Mouse (Mus musculus) C2C12 (cell line): Measurements from ENCODE around the gene Wdfy3. TPM values are rescaled to one million over a fixed set of nuclear protein-coding genes. Genes with fewer than 3 reads are reported as not detected.

Experiments used
- H3K27me3 ChIP-seq: one replicate; pipeline ENCODE4 v1.6.1; 2011; ENCODE audit not compliant: control insufficient read depth, insufficient read depth, insufficient read length
- H3K36me3 ChIP-seq: one replicate; pipeline ENCODE4 v1.6.1; 2011; ENCODE audit not compliant: control insufficient read depth, insufficient read depth
- H3K4me3 ChIP-seq: one replicate; pipeline ENCODE4 v1.5.1; 2011; ENCODE audit warnings: mild to moderate bottlenecking, control low read depth; ENCODE audit not compliant: poor library complexity, insufficient read depth, severe bottlenecking
- H3K79me2 ChIP-seq: one replicate; pipeline ENCODE4 v1.6.1; 2011; ENCODE audit not compliant: control insufficient read depth, insufficient read depth
- H3K79me3 ChIP-seq: one replicate; pipeline ENCODE4 v1.6.1; 2011; ENCODE audit warnings: low read depth, control low read depth
- H3ac ChIP-seq: one replicate; pipeline ENCODE3; 2011; ENCODE audit warnings: low read depth; ENCODE audit not compliant: control insufficient read depth, insufficient read length
- CEBPB ChIP-seq: IDR thresholded peaks from one replicate; pipeline ENCODE4 v1.6.1; 2011; ENCODE audit warnings: low read depth, mild to moderate bottlenecking, control low read depth, moderate library complexity
- CTCF ChIP-seq: IDR thresholded peaks from one replicate; pipeline ENCODE4 v1.5.1; 2011; ENCODE audit not compliant: control insufficient read depth, insufficient read depth, insufficient read length
- FOSL1 ChIP-seq: IDR thresholded peaks from one replicate; pipeline ENCODE4 v1.8.0; 2011; ENCODE audit warnings: mild to moderate bottlenecking, low read length; ENCODE audit not compliant: poor library complexity, insufficient read depth, severe bottlenecking
- MAX ChIP-seq: IDR thresholded peaks from one replicate; pipeline ENCODE4 v1.6.1; 2011; ENCODE audit warnings: mild to moderate bottlenecking, control low read depth
- MYOD1 ChIP-seq: IDR thresholded peaks from one replicate; pipeline ENCODE4 v1.6.1; 2011; ENCODE audit warnings: low read depth; ENCODE audit not compliant: control insufficient read depth, insufficient read length
- MYOG ChIP-seq: IDR thresholded peaks from one replicate; pipeline ENCODE4 v1.6.1; 2011; ENCODE audit not compliant: control insufficient read depth, insufficient read length; ENCODE audit errors: extremely low read depth
- USF1 ChIP-seq: IDR thresholded peaks from one replicate; pipeline ENCODE4 v1.6.1; 2011; ENCODE audit warnings: low read depth, mild to moderate bottlenecking, control low read depth, moderate library complexity
- polyA plus RNA-seq: library from polyadenylated mRNA; unstranded; fragments of >200 nt; fragmentation: generic; extraction: Trizol; gene quantifications from one replicate; pipeline ENCODE4 v1.2.1, GENCODE M21; 2012; ENCODE audit warnings: missing spikeins

The Wdfy3 gene
- polyA plus RNA-seq, 1 experiment: 10.7 TPM

- Histone ChIP-seq H3ac (no peak overlapping the region), H3K27me3 (no peaks in the 10 kb centered on the region), H3K36me3 (peaks cover 41% of the 10 kb centered on the region), H3K4me3 (no peak overlapping the region), H3K79me3 (no peaks in the 10 kb centered on the region), H3K79me2 (peaks cover 4% of the 10 kb centered on the region)
- no peak for TF ChIP-seq USF1
- TF ChIP-seq MAX: no peak
- no peak for TF ChIP-seq FOSL1
- no peak for TF ChIP-seq CTCF
- no peak for TF ChIP-seq MYOG
- TF ChIP-seq MYOD1: no peak
- TF ChIP-seq CEBPB: no peak
Observed at GRCm38 (mm10) chr5:101958941-101959340, 110.8 kb downstream of the Wdfy3 start.

DNA sequence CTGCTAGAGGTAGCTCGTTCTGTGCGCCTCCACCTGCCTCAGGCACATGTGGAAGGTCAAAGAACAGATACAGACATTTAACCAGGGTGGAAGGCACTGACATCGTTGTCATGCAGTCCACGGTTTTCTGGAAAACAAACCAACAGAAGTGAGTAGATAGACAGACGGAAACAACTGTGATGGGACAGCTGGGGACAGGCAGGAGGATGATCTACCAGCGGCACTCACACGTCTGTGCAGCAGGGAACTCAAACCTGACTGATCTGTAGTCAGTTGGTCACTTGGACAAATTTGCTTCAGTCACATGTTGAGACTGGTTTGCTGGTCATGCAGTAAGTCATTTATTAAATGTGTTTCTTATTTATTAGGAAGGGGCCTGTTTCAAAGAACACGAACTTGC, 112.3 kb downstream of the Wdfy3 start:
- Histone ChIP-seq H3K4me3 (no peak overlapping the region), H3K79me2 (no peaks in the 10 kb centered on the region), H3K27me3 (no peaks in the 10 kb centered on the region), H3ac (no peak overlapping the region), H3K79me3 (no peaks in the 10 kb centered on the region), H3K36me3 (peaks cover 36% of the 10 kb centered on the region)
- TF ChIP-seq MYOD1 (no peak), MAX (no peak), USF1 (no peak)

DNA sequence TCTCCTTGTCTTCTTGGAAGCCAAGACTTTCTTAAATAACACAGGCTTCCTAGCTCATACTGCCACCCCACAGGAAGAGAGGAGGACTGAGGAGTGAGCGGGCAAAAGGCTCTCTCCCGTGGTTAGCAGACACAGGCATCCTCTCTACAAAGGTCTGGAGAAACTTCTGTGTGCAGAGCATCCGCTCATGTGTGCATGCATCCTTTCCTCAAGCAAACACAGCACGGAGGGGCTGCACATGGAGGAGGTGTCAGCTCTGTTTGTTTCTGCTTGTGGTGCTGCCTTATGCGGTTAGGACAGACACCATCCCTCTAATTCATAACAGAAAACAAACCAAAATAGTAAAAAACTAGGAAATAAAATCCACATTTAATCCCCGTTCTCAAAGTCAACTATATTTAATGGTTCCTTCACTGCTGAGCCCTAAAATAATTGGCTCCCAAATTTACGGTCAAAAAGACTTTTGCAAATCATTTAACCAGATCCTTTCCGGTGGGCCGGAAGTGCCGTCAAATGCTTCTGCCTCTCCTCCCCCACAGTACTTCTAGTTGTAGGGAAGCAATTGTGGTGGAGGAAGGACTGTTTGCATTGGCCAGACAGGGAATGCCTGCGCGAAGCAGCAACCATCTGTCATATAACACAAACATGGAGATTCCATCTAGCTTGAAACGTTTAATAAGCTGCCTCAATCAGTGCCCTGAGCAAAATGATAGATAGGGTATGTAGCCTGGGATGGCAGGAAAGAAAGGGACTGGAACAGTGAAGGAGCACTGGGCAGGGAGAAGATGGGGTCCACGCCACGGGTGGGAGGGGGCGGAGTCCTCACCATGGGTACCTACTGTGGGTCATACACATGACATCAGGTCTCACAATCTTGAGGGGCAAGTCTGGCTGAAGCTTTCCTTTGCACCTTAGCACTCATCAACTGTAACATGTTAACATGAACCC, 115.1 kb downstream of the Wdfy3 start:
- H3ac ChIP-seq: no peak overlapping the region
- no peaks in the 10 kb centered on the region for H3K27me3 ChIP-seq
- no peak overlapping the region for H3K4me3 ChIP-seq
- H3K36me3 ChIP-seq: peaks cover 29% of the 10 kb centered on the region
- H3K79me3 ChIP-seq: no peaks in the 10 kb centered on the region
- TF ChIP-seq USF1 (no peak), FOSL1 (no peak), MAX (no peak)
- H3K79me2 ChIP-seq: no peaks in the 10 kb centered on the region

DNA sequence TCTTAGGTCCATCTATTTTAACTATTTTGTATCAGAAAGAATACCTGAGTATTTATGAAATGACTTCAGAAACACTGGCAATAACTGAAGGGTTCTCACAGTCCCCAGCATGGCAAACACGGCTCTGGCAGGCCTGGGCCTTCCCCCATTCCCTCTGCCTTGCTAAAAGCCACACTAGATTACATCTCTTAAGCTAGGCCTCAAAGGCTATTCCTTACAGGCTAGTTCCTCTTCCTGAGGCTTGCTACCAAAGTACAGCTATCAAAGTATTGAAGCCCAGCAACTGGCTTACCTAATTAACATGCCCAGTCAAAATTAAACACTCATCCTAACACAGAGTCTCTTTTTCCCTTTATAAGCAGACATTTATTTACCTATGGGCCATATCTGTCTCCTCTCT, 117.8 kb downstream of the Wdfy3 start:
- Histone ChIP-seq H3ac (no peak overlapping the region), H3K4me3 (no peak overlapping the region), H3K36me3 (peaks cover 47% of the 10 kb centered on the region), H3K79me3 (no peaks in the 10 kb centered on the region), H3K27me3 (no peaks in the 10 kb centered on the region), H3K79me2 (no peaks in the 10 kb centered on the region)
- no peak for TF ChIP-seq CTCF

DNA sequence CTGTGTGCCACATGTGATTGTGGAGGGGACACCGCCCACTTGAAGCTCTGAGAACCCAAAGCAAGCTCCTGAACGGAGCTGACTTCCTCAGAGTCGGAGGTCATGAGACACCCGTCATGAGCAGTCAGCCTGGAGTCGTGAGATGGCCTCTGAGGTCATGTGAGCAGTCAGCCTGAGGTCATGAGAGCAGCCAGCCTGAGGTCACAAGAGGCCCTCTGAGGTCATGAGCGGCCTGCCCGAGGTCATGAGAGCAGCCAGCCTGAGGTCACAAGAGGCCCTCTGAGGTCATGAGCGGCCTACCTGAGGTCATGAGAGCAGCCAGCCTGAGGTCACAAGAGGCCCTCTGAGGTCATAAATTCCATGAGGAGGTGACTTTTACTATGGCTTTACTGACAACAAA, 120.4 kb downstream of the Wdfy3 start:
- TF ChIP-seq FOSL1: no peak
- TF ChIP-seq CEBPB: no peak
- no peak for TF ChIP-seq MYOD1
- no peak for TF ChIP-seq MAX
- no peak for TF ChIP-seq CTCF
- Histone ChIP-seq H3K79me3 (no peaks in the 10 kb centered on the region), H3K4me3 (no peak overlapping the region), H3K79me2 (no peaks in the 10 kb centered on the region), H3K36me3 (peaks cover 36% of the 10 kb centered on the region), H3ac (no peak overlapping the region), H3K27me3 (no peaks in the 10 kb centered on the region)

GRCm38 (mm10) chr5:101948641-101949040, 121.1 kb downstream of the Wdfy3 start:
- H3ac ChIP-seq: no peak overlapping the region
- no peaks in the 10 kb centered on the region for H3K79me2 ChIP-seq
- H3K36me3 ChIP-seq: peaks cover 41% of the 10 kb centered on the region
- H3K27me3 ChIP-seq: no peaks in the 10 kb centered on the region
- no peaks in the 10 kb centered on the region for H3K79me3 ChIP-seq
- no peak overlapping the region for H3K4me3 ChIP-seq
- TF ChIP-seq CEBPB: no peak
- TF ChIP-seq USF1: no peak
- TF ChIP-seq MYOG: no peak
- no peak for TF ChIP-seq MAX
- no peak for TF ChIP-seq MYOD1
- no peak for TF ChIP-seq CTCF
- no peak for TF ChIP-seq FOSL1
